Mouse (Mus musculus): ENCODE measurements around the gene Ogfr. TPM values are rescaled to one million over a fixed set of nuclear protein-coding genes. Genes with fewer than 3 reads are reported as not detected.

The Ogfr gene
- total and polyA plus RNA-seq, 3 experiments = 57.3 to 79.1 (median 67.0) TPM

DNA sequence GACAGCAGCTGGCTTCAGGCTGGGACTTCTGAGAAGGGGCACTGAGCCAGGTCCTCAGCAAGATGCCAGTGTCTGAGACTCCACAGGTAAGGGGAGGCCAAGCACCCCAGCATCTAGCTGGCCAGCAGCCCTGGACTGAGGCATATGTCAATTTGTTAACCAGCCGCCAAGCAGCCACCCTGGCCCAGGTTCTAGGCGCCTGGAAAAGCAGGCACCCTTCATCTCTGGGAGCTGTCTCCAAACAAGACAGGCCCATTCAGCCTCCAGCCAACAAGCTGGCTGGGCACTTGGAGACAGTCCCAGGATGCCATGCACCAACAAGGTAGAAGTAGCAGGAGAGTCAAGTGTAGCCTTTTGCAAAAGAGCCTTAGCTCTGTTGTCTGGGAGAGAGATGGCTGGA lies 45.4 kb upstream of the Ogfr start:
- no peak for DNase-seq (ENCODE audit: extremely low read depth)
- TF ChIP-seq SMC3 (IDR thresholded peaks at IDR 0.05; ENCODE audit: low read depth, low read length) (no peak), TCF12 (IDR thresholded peaks at IDR 0.05; ENCODE audit: low read depth, low read length) (no peak), ELF1 (IDR thresholded peaks at IDR 0.05; ENCODE audit: low read depth, low read length) (no peak), MAFK (IDR thresholded peaks at IDR 0.05; ENCODE audit: insufficient replicate concordance, low read length) (no peak), SIN3A (IDR thresholded peaks at IDR 0.05; ENCODE audit: low read length) (no peak), MYC (IDR thresholded peaks at IDR 0.05; ENCODE audit: low read depth, low read length) (no peak), MXI1 (IDR thresholded peaks at IDR 0.05; ENCODE audit: low read depth, low read length) (no peak), NELFE (IDR thresholded peaks at IDR 0.05; ENCODE audit: low read depth, low read length) (no peak), MAX (IDR thresholded peaks at IDR 0.05; ENCODE audit: low read length) (no peak), RAD21 (IDR thresholded peaks at IDR 0.05; ENCODE audit: low read depth, low read length) (no peak), PAX5 (IDR thresholded peaks at IDR 0.05; ENCODE audit: low read length) (no peak), ETS1 (conservative IDR thresholded peaks at IDR 0.05; ENCODE audit: low read depth, low read length) (no peak), TBP (conservative IDR thresholded peaks at IDR 0.05; ENCODE audit: low read depth, low read length) (no peak), GABPA (IDR thresholded peaks at IDR 0.05; ENCODE audit: insufficient replicate concordance, low read depth, low read length) (no peak), RCOR1 (conservative IDR thresholded peaks at IDR 0.05; ENCODE audit: low read depth, low read length) (no peak), IRF4 (IDR thresholded peaks at IDR 0.05; ENCODE audit: low read depth, low read length) (no peak), CHD1 (IDR thresholded peaks at IDR 0.05; ENCODE audit: low read depth, low read length) (no peak), CTCF (conservative IDR thresholded peaks at IDR 0.05 in 1 of 2, IDR thresholded peaks at IDR 0.05 in 1 of 2; ENCODE audit: low read depth in 2 of 2, low read length in 2 of 2) (no peak)
- Histone ChIP-seq H3K4me3 (replicated peaks in 1 of 3; ENCODE audit: low read depth in 2 of 3, low read length in 2 of 3, poor library complexity in 1 of 3) (no peak overlapping the region), H3K4me1 (ENCODE audit: control insufficient read depth in 1 of 2, insufficient read depth in 2 of 2) (peaks cover 0 to 4% of the 10 kb centered on the region in 2 experiments; a peak in 1 of 4 replicates), H3K36me3 (replicated peaks in 1 of 2; ENCODE audit: control insufficient read depth in 1 of 2, insufficient read depth in 1 of 2, low read length in 1 of 2) (no peaks in the 10 kb centered on the region), H3K27ac (ENCODE audit: insufficient read depth, low read depth) (no peak overlapping the region), H3K9ac (ENCODE audit: insufficient read depth, low read depth) (no peak overlapping the region), H3K4me2 (ENCODE audit: insufficient read depth, low read depth, poor library complexity, severe bottlenecking) (no peak overlapping the region), H3K79me2 (replicated peaks; ENCODE audit: control insufficient read depth, extremely low read depth, insufficient read depth, poor library complexity, severe bottlenecking) (no peaks in the 10 kb centered on the region), H3K27me3 (replicated peaks) (peaks cover 12% of the 10 kb centered on the region), H3K9me3 (replicated peaks; ENCODE audit: low read length) (no peaks in the 10 kb centered on the region)
- dilution Hi-C loops (cut with MboI; ENCODE audit: extremely low pct_ligation_motif_present, extremely low pct_unique_long_range_greater_than_20kb, low sequenced_read_pairs) = no loop called here
- in situ Hi-C loops (cut with MboI; ENCODE audit: low pct_ligation_motif_present, low pct_unique_long_range_greater_than_20kb, low sequenced_read_pairs) = no loop called here

DNA sequence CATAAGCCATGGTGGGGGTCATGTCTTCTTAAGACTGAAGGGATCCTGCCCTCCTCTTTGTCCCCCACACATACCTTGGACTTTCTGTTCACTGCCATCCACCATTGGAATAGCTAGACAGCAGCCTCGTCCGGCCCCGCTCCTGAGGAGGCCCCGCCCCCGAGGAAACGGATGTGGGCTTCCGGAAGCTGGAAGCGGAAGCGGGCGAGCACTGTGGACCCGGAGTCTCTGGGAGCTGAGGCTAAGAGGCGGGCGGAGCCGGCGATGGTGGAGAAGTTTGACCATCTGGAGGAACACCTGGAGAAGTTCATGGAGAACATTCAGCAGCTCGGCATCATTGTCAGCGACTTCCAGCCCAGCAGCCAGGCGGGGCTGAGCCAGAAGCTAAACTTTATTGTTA lies 44.0 kb upstream of the Ogfr start:
- Histone ChIP-seq H3K4me2 (ENCODE audit: insufficient read depth, low read depth, poor library complexity, severe bottlenecking) (no peak overlapping the region), H3K9me3 (replicated peaks; ENCODE audit: low read length) (no peaks in the 10 kb centered on the region), H3K4me3 (replicated peaks in 1 of 3; ENCODE audit: low read depth in 2 of 3, low read length in 2 of 3, poor library complexity in 1 of 3) (no peak overlapping the region), H3K36me3 (replicated peaks in 1 of 2; ENCODE audit: control insufficient read depth in 1 of 2, insufficient read depth in 1 of 2, low read length in 1 of 2) (no peaks in the 10 kb centered on the region), H3K4me1 (ENCODE audit: control insufficient read depth in 1 of 2, insufficient read depth in 2 of 2) (0 out of 4 replicates have a peak, but pooled peaks cover 0 to 3% of the 10 kb centered on the region in 2 experiments), H3K9ac (ENCODE audit: insufficient read depth, low read depth) (no peak overlapping the region), H3K27ac (ENCODE audit: insufficient read depth, low read depth) (no peak overlapping the region), H3K79me2 (replicated peaks; ENCODE audit: control insufficient read depth, extremely low read depth, insufficient read depth, poor library complexity, severe bottlenecking) (no peaks in the 10 kb centered on the region), H3K27me3 (replicated peaks) (peaks cover 12% of the 10 kb centered on the region)
- TF ChIP-seq E2F4 (IDR thresholded peaks at IDR 0.05; ENCODE audit: insufficient replicate concordance, low read depth, low read length) = no peak
- TF ChIP-seq CHD1 (IDR thresholded peaks at IDR 0.05; ENCODE audit: low read depth, low read length) = no peak
- no peak for TF ChIP-seq CHD2 (IDR thresholded peaks at IDR 0.05; ENCODE audit: low read length)
- no peak for TF ChIP-seq TBP (conservative IDR thresholded peaks at IDR 0.05; ENCODE audit: low read depth, low read length)
- no peak for TF ChIP-seq MAFK (IDR thresholded peaks at IDR 0.05; ENCODE audit: insufficient replicate concordance, low read length)
- TF ChIP-seq TCF12 (IDR thresholded peaks at IDR 0.05; ENCODE audit: low read depth, low read length) = no peak
- no peak for TF ChIP-seq USF1 (IDR thresholded peaks at IDR 0.05; ENCODE audit: low read depth, low read length)
- TF ChIP-seq POLR2AphosphoS2 (IDR thresholded peaks at IDR 0.05; ENCODE audit: low read depth, low read length) = no peak
- no peak for TF ChIP-seq MEF2A (IDR thresholded peaks at IDR 0.05; ENCODE audit: borderline replicate concordance, low read depth, low read length)
- no peak for TF ChIP-seq ETS1 (conservative IDR thresholded peaks at IDR 0.05; ENCODE audit: low read depth, low read length)
- no peak for TF ChIP-seq ELF1 (IDR thresholded peaks at IDR 0.05; ENCODE audit: low read depth, low read length)
- TF ChIP-seq PAX5 (IDR thresholded peaks at IDR 0.05; ENCODE audit: low read length) = no peak
- TF ChIP-seq SMC3 (IDR thresholded peaks at IDR 0.05; ENCODE audit: low read depth, low read length) = no peak
- DNase-seq (ENCODE audit: extremely low read depth) = no peak
- dilution Hi-C loops (cut with MboI; ENCODE audit: extremely low pct_ligation_motif_present, extremely low pct_unique_long_range_greater_than_20kb, low sequenced_read_pairs) (no loop called here), in situ Hi-C loops (cut with MboI; ENCODE audit: low pct_ligation_motif_present, low pct_unique_long_range_greater_than_20kb, low sequenced_read_pairs) (no loop called here)

Measured in CH12.LX (cell line).